Mouse (Mus musculus) ES-Bruce4 (cell line): ENCODE data around the gene Tnk1. TPM values are rescaled to one million over a fixed set of nuclear protein-coding genes. Genes with fewer than 3 reads are reported as not detected.

ENCODE experiments used
- H3K27ac ChIP-seq: 2 replicates; pipeline ENCODE4 v1.5.1; 2012; ENCODE audit warnings: low read length, inconsistent platforms; ENCODE audit not compliant: insufficient read depth
- H3K27me3 ChIP-seq: 2 replicates; pipeline ENCODE4 v1.6.1; 2012; ENCODE audit warnings: mild to moderate bottlenecking, low read length, inconsistent platforms; ENCODE audit not compliant: control insufficient read depth, poor library complexity, insufficient read depth, severe bottlenecking
- H3K36me3 ChIP-seq: 2 replicates; pipeline ENCODE4 v1.6.1; 2012; ENCODE audit warnings: inconsistent platforms, mild to moderate bottlenecking, low read length, moderate library complexity; ENCODE audit not compliant: control insufficient read depth, poor library complexity, insufficient read depth, severe bottlenecking
- H3K4me1 ChIP-seq: one replicate; pipeline ENCODE4 v1.8.1; 2011; ENCODE audit warnings: low read length; ENCODE audit not compliant: control insufficient read depth, insufficient read depth
- H3K4me3 ChIP-seq: 2 replicates; pipeline ENCODE4 v1.5.1; 2011; ENCODE audit warnings: low read depth, mild to moderate bottlenecking, low read length
- H3K9ac ChIP-seq: 2 replicates; pipeline ENCODE4 v1.6.1; 2012; ENCODE audit warnings: low read depth, mild to moderate bottlenecking, inconsistent platforms; ENCODE audit not compliant: poor library complexity, severe bottlenecking
- H3K9me3 ChIP-seq: replicated peaks from 2 replicates; pipeline ENCODE4 v1.6.1; 2012; ENCODE audit warnings: mild to moderate bottlenecking, low read length, inconsistent platforms; ENCODE audit not compliant: control insufficient read depth, poor library complexity, insufficient read depth, severe bottlenecking
- CTCF ChIP-seq: IDR thresholded peaks from one replicate; pipeline ENCODE4 v1.8.1; 2011; ENCODE audit warnings: low read depth, low read length
- EP300 ChIP-seq: IDR thresholded peaks from 2 replicates; pipeline ENCODE4 v1.6.1; 2011; ENCODE audit warnings: low read depth, low read length; ENCODE audit not compliant: insufficient read depth
- POLR2A ChIP-seq: IDR thresholded peaks from one replicate; pipeline ENCODE4 v1.8.1; 2011; ENCODE audit warnings: low read length; ENCODE audit not compliant: insufficient read depth
- polyA plus RNA-seq: library from polyadenylated mRNA; stranded (reverse); fragments of >200 nt; gene quantifications from 2 replicates; pipeline ENCODE4 v1.2.4, GENCODE M21; 2011; ENCODE audit warnings: low read depth; ENCODE audit not compliant: missing spikeins, insufficient read depth, insufficient read length

Gene Tnk1
- polyA plus RNA-seq, 1 experiment: 15.6 TPM

DNA sequence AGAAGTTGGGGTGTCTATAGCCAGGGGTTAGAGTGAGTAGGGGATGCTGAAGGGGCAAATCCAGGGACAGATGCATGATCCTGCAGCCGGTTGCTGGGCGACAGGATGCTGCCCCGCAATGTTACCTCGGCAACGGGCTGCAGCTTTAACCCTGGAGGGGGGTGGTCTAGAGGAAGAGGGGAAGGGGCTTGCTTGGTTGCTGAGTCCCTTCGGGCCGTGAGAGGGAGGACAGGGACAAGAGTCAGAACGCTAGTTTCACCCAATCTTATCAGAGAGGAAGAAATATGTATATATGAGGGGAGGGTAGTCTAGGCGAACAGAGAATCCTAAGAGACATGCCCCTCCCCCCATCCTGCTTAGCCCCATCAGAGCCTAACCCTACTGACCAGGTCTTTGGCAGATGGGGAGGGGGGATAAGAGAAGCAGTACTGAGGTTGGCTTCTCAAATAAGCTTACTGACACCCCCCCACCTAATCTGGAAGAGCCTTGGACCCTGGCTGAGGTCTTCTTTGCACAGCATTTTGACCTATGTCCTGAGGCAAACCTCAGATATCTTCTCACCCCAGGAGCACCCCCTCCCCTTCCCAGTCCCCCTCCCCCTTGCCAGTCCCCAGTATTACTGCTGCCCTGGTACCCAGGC lies 23.1 kb downstream of the Tnk1 start:
- TF ChIP-seq POLR2A: no peak
- no peak for TF ChIP-seq EP300
- no peak for TF ChIP-seq CTCF
- Histone ChIP-seq H3K36me3 (no peaks in the 10 kb centered on the region), H3K4me1 (no peaks in the 10 kb centered on the region), H3K9me3 (no peaks in the 10 kb centered on the region), H3K27ac (no peak overlapping the region), H3K4me3 (no peak overlapping the region), H3K27me3 (no peaks in the 10 kb centered on the region), H3K9ac (no peak overlapping the region)

DNA sequence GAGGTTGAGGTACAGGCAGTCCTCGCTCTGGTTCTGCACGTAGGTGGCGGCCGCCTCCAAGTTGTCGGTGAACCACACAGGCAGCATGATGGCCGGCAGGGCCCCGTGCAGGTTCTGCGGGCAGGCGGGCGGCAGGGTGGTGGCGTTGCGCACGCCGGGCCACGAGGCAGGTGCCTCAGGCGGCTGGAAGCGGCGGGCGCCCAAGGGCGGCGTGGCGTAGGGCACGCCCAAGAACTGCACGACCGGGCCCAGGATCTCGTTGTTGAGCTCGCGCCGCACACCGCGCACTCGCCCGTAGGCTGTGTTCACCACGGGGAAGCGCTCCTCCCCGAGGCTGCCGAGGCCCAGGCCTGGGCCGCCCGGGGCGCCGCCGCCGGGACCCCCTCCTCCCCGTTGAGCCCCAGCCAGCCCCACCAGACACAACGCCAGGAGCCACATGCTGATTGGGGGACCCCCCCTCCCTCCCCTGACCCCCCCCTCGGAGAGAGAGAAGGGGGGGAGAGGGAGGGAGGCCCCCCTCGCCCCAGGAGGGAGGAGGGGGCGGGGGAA lies 24.5 kb downstream of the Tnk1 start:
- Histone ChIP-seq H3K4me1 (peaks cover 3% of the 10 kb centered on the region), H3K4me3 (peak overlapping the region; percentile 54), H3K36me3 (no peaks in the 10 kb centered on the region), H3K9ac (peak overlapping the region; percentile 19), H3K9me3 (no peaks in the 10 kb centered on the region), H3K27ac (no peak overlapping the region), H3K27me3 (no peaks in the 10 kb centered on the region)
- TF ChIP-seq CTCF (no peak), EP300 (no peak), POLR2A (no peak)

DNA sequence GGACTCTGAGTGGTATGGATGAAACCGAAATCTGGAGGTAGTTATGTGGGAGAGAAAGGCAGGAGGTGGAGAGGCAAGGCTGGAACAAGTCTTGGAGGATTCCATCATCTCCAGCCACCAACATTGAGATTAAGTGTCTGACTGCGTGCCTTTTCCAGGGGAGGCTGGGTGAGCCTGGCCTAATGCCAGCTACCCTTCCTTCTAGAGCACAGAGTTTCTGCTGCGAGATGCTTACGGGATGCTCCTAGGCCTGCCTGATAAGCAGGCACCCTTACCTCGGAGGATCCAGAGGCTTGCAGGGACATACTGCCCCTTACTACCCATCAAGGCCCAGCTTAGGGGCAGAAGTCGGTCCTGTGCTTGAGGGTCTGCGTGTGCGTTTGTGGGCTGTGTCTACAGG lies 25.0 kb downstream of the Tnk1 start:
- TF ChIP-seq CTCF: no peak
- no peak for TF ChIP-seq POLR2A
- no peak for TF ChIP-seq EP300
- Histone ChIP-seq H3K27me3 (no peaks in the 10 kb centered on the region), H3K4me1 (peaks cover 3% of the 10 kb centered on the region)

GRCm38 (mm10) chr11:69828832-69829231 lies 29.7 kb downstream of the Tnk1 start:
- no peak overlapping the region for H3K27ac ChIP-seq
- no peak overlapping the region for H3K9ac ChIP-seq
- H3K27me3 ChIP-seq: no peaks in the 10 kb centered on the region
- TF ChIP-seq EP300 (no peak), POLR2A (no peak), CTCF (no peak)
- no peak overlapping the region for H3K4me3 ChIP-seq
- H3K9me3 ChIP-seq: no peaks in the 10 kb centered on the region
- no peaks in the 10 kb centered on the region for H3K36me3 ChIP-seq
- peaks cover 3% of the 10 kb centered on the region for H3K4me1 ChIP-seq

More for the DNA sequence above, 25.0 kb downstream of the Tnk1 start:
- Histone ChIP-seq H3K9me3 (no peaks in the 10 kb centered on the region), H3K9ac (peak overlapping the region; percentile 19), H3K4me3 (peak overlapping the region; percentile 54), H3K27ac (no peak overlapping the region), H3K36me3 (no peaks in the 10 kb centered on the region)

DNA sequence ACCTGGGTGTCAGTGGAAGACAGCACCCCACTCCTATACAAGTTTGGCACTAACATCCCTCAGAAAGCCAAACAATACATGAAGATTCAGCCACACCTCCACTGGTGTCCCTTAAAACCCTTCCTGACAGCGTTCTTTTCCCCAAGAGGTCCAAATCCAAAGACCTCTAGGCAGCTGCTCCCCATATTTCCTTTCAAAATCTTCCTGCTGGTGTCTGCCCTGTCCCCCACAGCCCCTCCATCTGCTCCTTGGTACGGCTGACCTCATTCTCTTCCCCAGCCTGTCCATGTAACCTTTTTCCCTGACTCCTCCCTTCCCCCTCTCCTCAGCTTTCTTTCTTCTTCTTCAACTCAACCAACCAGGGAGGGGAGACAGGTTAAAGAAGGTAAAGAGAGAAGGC lies 35.1 kb downstream of the Tnk1 start:
- Histone ChIP-seq H3K27me3 (no peaks in the 10 kb centered on the region), H3K4me3 (no peak overlapping the region), H3K9ac (no peak overlapping the region), H3K9me3 (no peaks in the 10 kb centered on the region), H3K36me3 (no peaks in the 10 kb centered on the region), H3K27ac (no peak overlapping the region), H3K4me1 (no peaks in the 10 kb centered on the region)
- TF ChIP-seq CTCF (no peak), POLR2A (no peak), EP300 (no peak)

- no peak for TF ChIP-seq CTCF
- no peak for TF ChIP-seq POLR2A
- TF ChIP-seq EP300: no peak
- Histone ChIP-seq H3K9me3 (no peaks in the 10 kb centered on the region), H3K9ac (no peak within 1 kb of the TSS), H3K36me3 (no peaks in the 10 kb centered on the region), H3K4me3 (no peak within 1 kb of the TSS), H3K27ac (no peak within 1 kb of the TSS), H3K27me3 (no peaks in the 10 kb centered on the region), H3K4me1 (no peaks in the 10 kb centered on the region)
Observed at GRCm38 (mm10) chr11:69822080-69822479, 36.5 kb downstream of the Tnk1 start, which contains the start of gene Spem1. Gene Spem1 (minus strand): TSS chr11:69822180.
